16 mouse cellular contexts compared by ENCODE assay signal in genomic region chr1:36922623-36923421, GRCm38 (mm10). TPM values are rescaled to one million over a fixed set of nuclear protein-coding genes. Genes with fewer than 3 reads are reported as not detected.
A peak's percentile ranks its signal among the peaks of the same experiment; 100 is the strongest.
DNase-seq lines count a peak whose midpoint lies in the region; ATAC-seq and TF ChIP-seq lines count a peak whose summit lies in the region.
"Had no signal": no experiment of that assay in that cellular context is flagged by ENCODE, and none has a peak within 500 bp of the region (broad histone marks: within the 10 kb centered on the region; RNA-seq: fewer than 3 reads in every experiment).

No protein-coding gene starts in this region.

- no peak for TF ChIP-seq CTCF in heart, postnatal 0 days (IDR thresholded peaks at IDR 0.05; ENCODE audit: low read depth)
- TF ChIP-seq CTCF in liver, postnatal 0 days (IDR thresholded peaks at IDR 0.05; ENCODE audit: low read depth): no peak

- WGBS in heart, postnatal 0 days: 92% methylated on average over 4 of the region's 4 CpGs
- WGBS in liver, postnatal 0 days (ENCODE audit: insufficient replicate concordance): 71% methylated on average over 4 of the region's 4 CpGs
- 92% methylated on average over 4 of the region's 4 CpGs for WGBS in hindbrain, embryonic 10.5 days

- TF ChIP-seq EP300 in heart, postnatal 0 days (IDR thresholded peaks at IDR 0.05; ENCODE audit: low read depth): no peak
- TF ChIP-seq EP300 in liver, postnatal 0 days (IDR thresholded peaks at IDR 0.05; ENCODE audit: low read depth): peak; percentile 56

- H3K4me1 ChIP-seq in heart, postnatal 0 days (ENCODE audit: control insufficient read depth, insufficient read depth): peaks cover 76% of the 10 kb centered on the region
- H3K4me1 ChIP-seq in liver, postnatal 0 days (ENCODE audit: insufficient read depth): peaks cover 88% of the 10 kb centered on the region
- peaks cover 35% of the 10 kb centered on the region for H3K4me1 ChIP-seq in hindbrain, embryonic 10.5 days (replicated peaks)

- H3K27me3 ChIP-seq in heart, postnatal 0 days (ENCODE audit: control insufficient read depth, insufficient read depth, low read length): no peaks in the 10 kb centered on the region
- no peaks in the 10 kb centered on the region for H3K27me3 ChIP-seq in liver, postnatal 0 days (ENCODE audit: insufficient read depth, low read length)
- H3K27me3 ChIP-seq in hindbrain, embryonic 10.5 days (ENCODE audit: insufficient read depth, poor library complexity, severe bottlenecking): no peaks in the 10 kb centered on the region
- H3K27me3 ChIP-seq: CH12.LX; embryonic facial prominence, embryonic 12.5 days; hindbrain, embryonic 12.5 days had no signal

- H3K4me2 ChIP-seq in heart, postnatal 0 days (ENCODE audit: low read depth, low read length): no peak overlapping the region
- peak overlapping the region; percentile 47 for H3K4me2 ChIP-seq in liver, postnatal 0 days (ENCODE audit: low read depth, low read length)
- H3K4me2 ChIP-seq: embryonic facial prominence, embryonic 12.5 days; hindbrain, embryonic 12.5 days had no signal

- peak overlapping the region; percentile 90; the same call in 1 of the 2 replicates for H3K27ac ChIP-seq in heart, postnatal 0 days (ENCODE audit: low read depth)
- peak overlapping the region; percentile 98 for H3K27ac ChIP-seq in liver, postnatal 0 days (ENCODE audit: low read depth)
- H3K27ac ChIP-seq in hindbrain, embryonic 10.5 days: no peak overlapping the region; the same call in 1 of the 2 replicates
- H3K27ac ChIP-seq: embryonic facial prominence, embryonic 12.5 days; forebrain, embryonic 10.5 days; hindbrain, embryonic 12.5 days had no signal

- no peak overlapping the region for H3K4me3 ChIP-seq in heart, postnatal 0 days (ENCODE audit: low read depth, low read length)
- no peak overlapping the region for H3K4me3 ChIP-seq in liver, postnatal 0 days (ENCODE audit: low read depth, low read length)
- H3K4me3 ChIP-seq in hindbrain, embryonic 10.5 days: no peak overlapping the region
- H3K4me3 ChIP-seq: embryonic facial prominence, embryonic 12.5 days; forebrain, embryonic 10.5 days; hindbrain, embryonic 12.5 days had no signal

- ATAC-seq in heart, postnatal 0 days (ENCODE audit: insufficient read depth, low read depth): no peak
- ATAC-seq in granulocyte monocyte progenitor cell, adult 5-6 weeks (replicated peaks; ENCODE audit: poor library complexity, severe bottlenecking): peak; percentile 57
- ATAC-seq in liver, postnatal 0 days: no peak

- no peaks in the 10 kb centered on the region for H3K36me3 ChIP-seq in heart, postnatal 0 days (replicated peaks; ENCODE audit: control insufficient read depth, insufficient read depth, low read length)
- no peaks in the 10 kb centered on the region for H3K36me3 ChIP-seq in liver, postnatal 0 days (replicated peaks; ENCODE audit: insufficient read depth, low read length)
- H3K36me3 ChIP-seq in hindbrain, embryonic 10.5 days: no peaks in the 10 kb centered on the region
- H3K36me3 ChIP-seq: embryonic facial prominence, embryonic 12.5 days; forebrain, embryonic 10.5 days; hindbrain, embryonic 12.5 days had no signal

- DNase-seq in heart, postnatal 0 days (ENCODE audit: low spot score): no peak
- DNase-seq in heart, postnatal 4 days: no peak
- peak; percentile 43 for DNase-seq in Muller cell, postnatal 12 days (ENCODE audit: inconsistent ontology term)
- no peak for DNase-seq in liver, postnatal 0 days
- no peak for DNase-seq in hindbrain, embryonic 10.5 days (ENCODE audit: low spot score)
- DNase-seq in embryo, embryonic 9.5 days (ENCODE audit: extremely low spot score): no peak
- no peak for DNase-seq in spleen, postnatal 36 days (ENCODE audit: low spot score in 2 of 2)
- DNase-seq: cerebellum, adult 18-20 months; kidney, adult 11 months; lung, adult 18-20 months; right cerebral cortex, postnatal 14 days had no signal

- no peaks in the 10 kb centered on the region for H3K9me3 ChIP-seq in heart, postnatal 0 days (replicated peaks; ENCODE audit: control insufficient read depth, low read length)
- H3K9me3 ChIP-seq in liver, postnatal 0 days (ENCODE audit: low read length): no peaks in the 10 kb centered on the region
- no peaks in the 10 kb centered on the region for H3K9me3 ChIP-seq in hindbrain, embryonic 10.5 days
- H3K9me3 ChIP-seq: embryonic facial prominence, embryonic 12.5 days; forebrain, embryonic 10.5 days; hindbrain, embryonic 12.5 days had no signal

- no peak overlapping the region for H3K9ac ChIP-seq in heart, postnatal 0 days (replicated peaks; ENCODE audit: low read depth, low read length)
- peak overlapping the region; percentile 17 for H3K9ac ChIP-seq in liver, postnatal 0 days (replicated peaks)
- H3K9ac ChIP-seq: embryonic facial prominence, embryonic 12.5 days had no signal

RNA-seq across cellular contexts. Expression of gene Tmem131, which starts 20.6 kb away (rescaled TPM):
- total RNA-seq in heart, postnatal 0 days (2014; rRNA removed; ENCODE audit: low replicate concordance): 10.1 and 11.3 TPM in 2 replicates
- polyA plus RNA-seq in heart, postnatal 0 days (2015; fragmentation: Nextera tagmentation; extraction: Ambion mirVana): 3.9 TPM in 2 replicates
- total RNA-seq in heart, postnatal 4 days (2021): 10 to 100 TPM; 37.3 to 40.6 TPM
- total RNA-seq in granulocyte monocyte progenitor cell, adult 5-6 weeks (2014; fragmentation: Nextera tagmentation): 30.8 and 35.4 TPM in 2 replicates
- total RNA-seq in granulocyte monocyte progenitor cell, adult 5-6 weeks (2017): 12.9 and 13.4 TPM in 2 replicates
- polyA plus RNA-seq in liver, postnatal 0 days (2015; fragmentation: Nextera tagmentation; extraction: Ambion mirVana): 4.8 and 6.1 TPM in 2 replicates
- polyA plus RNA-seq in hindbrain, embryonic 10.5 days (2016; fragmentation: Nextera tagmentation; extraction: Ambion mirVana): 11.0 and 12.7 TPM in 2 replicates
